Mouse (Mus musculus): ENCODE measurements at regions not wholly inside any gene's neighbourhood (a gene's known extent, or its start where the extent isn't known, plus 50 kb on each side); places are given as distances from the start of the nearest gene placed in this dataset.

- TF ChIP-seq CTCF (IDR thresholded peaks at IDR 0.05; ENCODE audit: low read depth) (no peak), EP300 (IDR thresholded peaks at IDR 0.05; ENCODE audit: low read depth) (no peak)
Observed at GRCm38 (mm10) chr2:79065321-79065720, 189.9 kb upstream of the Itga4 start.

Data from liver, embryonic 14.5 days (tissue).